ENCODE assay signal across 25 mouse cellular contexts in the genomic region with DNA sequence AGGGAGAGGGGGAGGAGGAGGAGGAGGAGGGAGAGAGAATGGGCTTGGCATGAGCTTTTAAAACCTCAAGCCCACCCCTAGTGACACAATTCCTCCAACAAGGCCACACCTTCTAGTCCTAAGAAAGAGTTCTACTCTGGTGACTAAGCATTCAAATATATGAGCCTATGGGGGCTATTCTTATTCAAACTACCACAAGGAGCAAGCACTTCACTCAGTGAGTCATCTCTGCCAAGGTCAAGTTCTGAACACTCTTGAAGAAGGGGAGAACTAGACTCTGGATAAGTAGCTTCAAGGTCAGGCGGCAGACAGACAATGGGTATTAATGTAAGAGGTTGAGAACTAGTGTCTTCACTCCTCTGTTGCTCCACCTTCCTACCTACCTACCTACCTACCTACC.
DNase-seq lines count a peak whose midpoint lies in the region; ATAC-seq and TF ChIP-seq lines count a peak whose summit lies in the region.
"Had no signal": no experiment of that assay in that cellular context is flagged by ENCODE, and none has a peak within 500 bp of the region (broad histone marks: within the 10 kb centered on the region; RNA-seq: fewer than 3 reads in every experiment).

No protein-coding gene starts in this region.

- no peaks in the 10 kb centered on the region for H3K9me3 ChIP-seq in ES-E14 (ENCODE audit: control insufficient read depth, insufficient read depth, low read depth, low read length)
- H3K9me3 ChIP-seq in hindbrain, postnatal 0 days (ENCODE audit: low read length), result no peaks in the 10 kb centered on the region
- H3K9me3 ChIP-seq: embryonic facial prominence, embryonic 13.5 days; embryonic facial prominence, embryonic 15.5 days; forebrain, embryonic 10.5 days; forebrain, embryonic 12.5 days had no signal

- no peak overlapping the region for H3K9ac ChIP-seq in ES-E14 (ENCODE audit: insufficient read depth, low read depth, low read length, poor library complexity, severe bottlenecking)
- no peak overlapping the region for H3K9ac ChIP-seq in hindbrain, postnatal 0 days (replicated peaks; ENCODE audit: low read length)
- H3K9ac ChIP-seq: embryonic facial prominence, embryonic 13.5 days; embryonic facial prominence, embryonic 15.5 days; forebrain, embryonic 12.5 days had no signal

- H3K4me2 ChIP-seq in hindbrain, postnatal 0 days (ENCODE audit: low read depth, low read length), result no peak overlapping the region
- H3K4me2 ChIP-seq: embryonic facial prominence, embryonic 13.5 days; embryonic facial prominence, embryonic 15.5 days; forebrain, embryonic 12.5 days had no signal

- no peak for TF ChIP-seq CTCF in hindbrain, postnatal 0 days (IDR thresholded peaks at IDR 0.05; ENCODE audit: low read depth)

- H3K27ac ChIP-seq in ES-E14 (ENCODE audit: insufficient read depth, low read depth, low read length, poor library complexity, severe bottlenecking), result no peak overlapping the region
- H3K27ac ChIP-seq in hindbrain, postnatal 0 days, result no peak overlapping the region
- H3K27ac ChIP-seq: embryonic facial prominence, embryonic 13.5 days; embryonic facial prominence, embryonic 15.5 days; forebrain, embryonic 10.5 days; forebrain, embryonic 12.5 days had no signal

- DNase-seq in 416B (ENCODE audit: low read depth) (peak; percentile 1), ES-E14 (ENCODE audit: low read depth, low spot score) (peak; percentile 11), R1 (ENCODE audit: low read depth, low spot score) (peak; percentile 89)
- DNase-seq in adrenal gland, postnatal 36 days, result no peak
- no peak for DNase-seq in hindbrain, postnatal 0 days (ENCODE audit: low spot score)
- no peak for DNase-seq in left cerebral cortex, adult 9 months (ENCODE audit: low spot score in 2 of 2)
- no peak for DNase-seq in lung, postnatal 25 days (ENCODE audit: low spot score)
- DNase-seq: adrenal gland, adult 8-10 months; adrenal gland, postnatal 14 days; cerebellum, adult 11 months; cerebellum, adult 18-20 months; cerebellum, adult 8-10 months; cerebellum, adult 9-11 months; cerebellum, postnatal 14 days; cerebellum, postnatal 36 days; embryo, embryonic 11 days had no signal

- in situ Hi-C loops in ES-E14 (cut with MboI; ENCODE audit: low sequenced_read_pairs in 2 of 2, unreplicated experiment in 2 of 2), result no loop called here

- no peak for ATAC-seq in hindbrain, postnatal 0 days
- ATAC-seq: activated CD4-positive, CD25-positive, alpha-beta regulatory T cell, adult 4 months; forebrain, embryonic 14.5 days; forebrain, embryonic 16.5 days; Patski had no signal

- no peaks in the 10 kb centered on the region for H3K4me1 ChIP-seq in ES-E14 (ENCODE audit: control insufficient read depth in 2 of 2, insufficient read depth in 2 of 2, low read length in 2 of 2, poor library complexity in 1 of 2)
- H3K4me1 ChIP-seq in hindbrain, postnatal 0 days (ENCODE audit: insufficient read depth, low read length), result no peaks in the 10 kb centered on the region
- H3K4me1 ChIP-seq: embryonic facial prominence, embryonic 13.5 days; embryonic facial prominence, embryonic 15.5 days; forebrain, embryonic 10.5 days; forebrain, embryonic 12.5 days had no signal

- 78% methylated on average over 1 of the region's 1 CpGs for WGBS in hindbrain, postnatal 0 days

- no peaks in the 10 kb centered on the region for H3K36me3 ChIP-seq in ES-E14 (ENCODE audit: control insufficient read depth, insufficient read depth, low read length, poor library complexity, severe bottlenecking)
- H3K36me3 ChIP-seq in hindbrain, postnatal 0 days (ENCODE audit: insufficient read depth, low read length), result no peaks in the 10 kb centered on the region
- H3K36me3 ChIP-seq: embryonic facial prominence, embryonic 13.5 days; embryonic facial prominence, embryonic 15.5 days; forebrain, embryonic 10.5 days; forebrain, embryonic 12.5 days had no signal

- H3K4me3 ChIP-seq in ES-E14 (ENCODE audit: insufficient read depth in 1 of 2, low read depth in 1 of 2, low read length in 2 of 2, poor library complexity in 1 of 2, severe bottlenecking in 1 of 2), result no peak overlapping the region
- H3K4me3 ChIP-seq in hindbrain, postnatal 0 days (ENCODE audit: low read length), result no peak overlapping the region
- H3K4me3 ChIP-seq: embryonic facial prominence, embryonic 13.5 days; embryonic facial prominence, embryonic 15.5 days; erythroblast, embryonic 14.5 days; forebrain, embryonic 10.5 days; forebrain, embryonic 12.5 days had no signal

- H3K27me3 ChIP-seq in hindbrain, postnatal 0 days (ENCODE audit: insufficient read depth, low read length), result no peaks in the 10 kb centered on the region
- H3K27me3 ChIP-seq: embryonic facial prominence, embryonic 15.5 days had no signal

TF ChIP-seq in ES-E14, 5 proteins besides CTCF, POLR2A, EP300 and RAD21:
- TF ChIP-seq ZC3H11A (IDR thresholded peaks at IDR 0.05; ENCODE audit: borderline replicate concordance, low read depth, low read length) (no peak), ZNF384 (IDR thresholded peaks at IDR 0.05; ENCODE audit: low read depth, low read length) (no peak), MAFK (IDR thresholded peaks at IDR 0.05; ENCODE audit: insufficient read depth, low read depth, low read length) (no peak), HCFC1 (IDR thresholded peaks at IDR 0.05; ENCODE audit: borderline replicate concordance, insufficient read depth, low read length) (no peak), CHD2 (IDR thresholded peaks at IDR 0.05; ENCODE audit: low read depth, low read length) (no peak)

Comparison
In these comparisons a context has a peak if more than half of its experiments do, and no peak if none do; other contexts are left out.
1. DNase-seq: peak in 416B (single experiment), ES-E14 (single experiment) and R1 (single experiment); none in adrenal gland, postnatal 36 days (0 of 2), hindbrain, postnatal 0 days (single experiment), left cerebral cortex, adult 9 months (0 of 2) and lung, postnatal 25 days (single experiment).